Mouse (Mus musculus): ENCODE data around the gene Rftn1.

The Rftn1 gene

GRCm38 (mm10) chr17:50201828-50202445 lies 11.5 kb upstream of the Rftn1 start:
- no peak for DNase-seq

DNA sequence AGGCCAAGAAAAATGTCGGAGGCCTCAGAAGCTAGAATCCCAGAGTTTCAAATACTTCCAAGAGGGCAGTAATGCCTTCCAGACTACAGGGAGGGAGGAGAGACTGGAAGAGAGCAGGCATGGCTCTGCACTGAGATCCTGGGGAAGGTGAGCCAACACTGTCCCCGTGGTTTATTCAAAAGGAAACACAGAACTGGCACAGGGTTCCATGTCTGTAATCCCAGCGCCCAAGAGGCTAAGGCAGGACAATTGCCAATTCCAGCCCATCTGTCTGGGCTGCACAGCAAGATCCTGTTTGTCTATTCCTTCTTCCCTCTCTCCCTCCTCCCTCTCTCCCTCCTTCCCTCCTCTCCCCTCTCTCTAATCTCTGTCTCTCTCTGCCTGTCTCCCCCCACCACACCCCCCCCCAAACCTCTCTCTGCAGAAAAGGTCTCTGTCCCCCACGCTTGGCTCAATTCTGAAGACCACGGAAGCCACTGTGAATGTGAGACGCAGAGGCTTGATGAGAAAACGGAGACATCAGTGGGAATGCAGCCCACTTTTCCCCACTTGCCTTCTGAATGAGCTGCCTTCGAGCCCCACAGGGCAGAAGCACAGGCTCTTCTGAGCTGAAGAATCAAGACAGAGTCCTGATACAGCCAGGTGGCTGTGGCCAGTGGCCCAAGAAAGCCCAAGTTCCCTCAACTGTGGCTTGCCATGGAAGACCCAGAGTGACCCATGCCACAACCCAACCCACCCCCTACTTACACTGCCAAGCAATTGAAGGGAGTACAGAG lies 8.8 kb upstream of the Rftn1 start:
- no peak for DNase-seq

- no peak for DNase-seq
Measured at GRCm38 (mm10) chr17:50197572-50197971, 7.1 kb upstream of the Rftn1 start.

DNA sequence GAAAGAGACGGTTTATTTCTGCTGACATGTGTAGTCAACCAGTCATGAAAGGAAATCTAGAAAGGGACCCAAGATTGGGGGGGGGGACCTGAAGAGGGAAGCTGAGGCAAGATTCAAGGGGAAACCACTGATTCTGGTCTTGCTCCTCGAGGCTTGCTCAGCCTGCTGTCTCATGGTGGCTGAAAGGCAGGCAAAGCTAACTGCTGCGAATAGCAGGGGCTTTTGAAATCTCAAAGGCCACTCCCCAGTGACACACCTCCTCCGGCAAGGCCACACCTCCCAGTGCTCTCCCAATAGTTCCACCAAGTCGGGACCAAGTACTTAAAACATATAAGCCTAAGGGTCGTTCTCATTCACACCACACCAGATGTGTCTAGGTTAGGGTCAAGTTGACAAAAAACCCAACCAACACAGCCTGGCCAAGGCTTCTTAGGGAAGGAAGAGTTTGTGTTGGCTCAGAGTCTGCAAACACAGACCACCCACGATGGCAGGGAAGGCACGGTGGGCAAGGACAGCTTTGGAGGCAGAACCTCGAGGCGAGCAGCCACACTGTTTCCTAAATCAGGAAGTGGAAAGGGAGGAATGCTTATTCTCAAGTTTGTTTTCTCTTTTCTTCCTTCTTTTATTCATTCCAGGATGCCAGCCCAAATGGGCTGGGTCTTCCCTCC lies 5.7 kb upstream of the Rftn1 start:
- no peak for DNase-seq

DNA sequence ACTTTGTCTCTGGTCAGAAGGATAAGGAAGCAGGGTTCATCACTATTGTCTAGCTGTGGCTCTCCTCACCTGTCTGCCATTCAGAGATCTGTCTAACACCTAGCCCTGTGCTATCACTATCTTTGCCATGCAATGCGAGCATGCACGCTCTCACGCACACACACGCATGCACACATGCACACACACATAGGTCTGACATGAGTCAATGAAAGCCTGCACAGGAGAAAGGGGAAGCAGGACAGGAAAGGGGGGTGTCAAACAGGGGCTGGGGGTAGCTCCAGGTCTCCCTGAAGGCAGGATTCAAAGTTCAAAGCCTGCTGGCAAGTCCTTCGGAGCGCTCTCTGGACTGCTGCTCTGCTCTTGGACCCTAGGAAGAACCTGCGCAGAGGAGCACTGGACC lies 4.9 kb upstream of the Rftn1 start:
- no peak for DNase-seq

GRCm38 (mm10) chr17:50194541-50194940 lies 4.1 kb upstream of the Rftn1 start:
- no peak for DNase-seq

- DNase-seq = no peak
Measured at GRCm38 (mm10) chr17:50193653-50194052, 3.2 kb upstream of the Rftn1 start.

DNA sequence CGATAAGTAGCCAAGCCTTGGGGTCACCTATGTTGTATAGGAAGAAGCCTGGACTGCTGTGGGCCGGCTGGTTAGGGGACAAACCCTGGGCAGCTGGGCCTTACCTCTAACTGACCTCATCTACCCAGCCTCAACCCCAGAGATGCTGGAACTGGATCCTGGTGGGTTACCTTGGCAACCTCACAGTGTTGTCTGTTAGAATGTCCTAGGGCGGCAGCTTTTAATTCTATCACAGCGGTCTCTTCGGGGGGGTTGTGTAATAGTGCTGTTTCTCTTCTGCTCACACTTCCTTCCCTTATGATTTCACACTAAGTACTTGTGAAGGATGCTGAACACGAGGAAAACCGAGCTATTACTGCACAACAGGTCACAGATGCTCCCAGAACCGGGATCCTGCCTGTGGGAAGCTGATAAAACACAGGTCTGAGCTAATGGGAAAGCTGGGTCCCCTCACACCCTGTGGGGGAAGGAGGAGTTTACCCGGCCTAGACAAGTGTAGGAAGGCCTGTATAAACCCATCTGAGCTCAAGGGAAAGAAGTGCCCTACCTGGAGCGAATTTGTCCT lies 2.0 kb upstream of the Rftn1 start:
- no peak for DNase-seq

DNA sequence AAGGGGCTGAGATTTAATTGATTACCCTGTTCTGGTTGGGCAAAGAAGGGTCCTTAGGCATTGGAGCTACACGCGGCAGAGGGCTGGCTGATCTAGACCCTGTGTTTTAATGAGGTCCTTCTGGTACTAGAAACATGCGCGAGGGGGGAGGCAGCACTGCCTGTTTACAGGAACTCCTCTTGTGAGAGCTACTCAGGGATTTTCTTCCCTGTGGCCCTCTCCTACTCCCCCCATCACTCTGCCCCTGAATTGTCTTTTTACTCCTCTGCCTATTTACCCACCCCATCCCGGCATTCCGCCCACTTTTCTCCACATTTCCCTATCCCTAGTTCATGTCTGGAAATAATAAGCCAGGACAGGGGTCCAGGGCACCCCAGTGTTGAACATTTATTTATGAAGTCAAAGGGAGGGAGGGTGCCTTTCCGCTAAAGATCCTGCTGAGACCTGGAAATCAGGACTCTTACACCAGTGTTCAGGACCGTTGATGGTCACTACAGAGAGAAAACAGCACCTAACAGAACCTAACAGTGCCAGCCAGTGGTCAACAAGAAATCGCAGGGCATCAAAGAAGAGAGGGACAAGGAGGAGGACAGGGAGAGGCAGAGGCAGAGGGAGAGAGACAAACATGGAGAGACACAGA lies 964 bp upstream of the Rftn1 start:
- DNase-seq = no peak

- DNase-seq = peak; percentile 94
Measured at GRCm38 (mm10) chr17:50189381-50190012, 977 bp downstream of the Rftn1 start.

- DNase-seq = no peak
Measured at GRCm38 (mm10) chr17:50188662-50189345, 1.7 kb downstream of the Rftn1 start.

DNA sequence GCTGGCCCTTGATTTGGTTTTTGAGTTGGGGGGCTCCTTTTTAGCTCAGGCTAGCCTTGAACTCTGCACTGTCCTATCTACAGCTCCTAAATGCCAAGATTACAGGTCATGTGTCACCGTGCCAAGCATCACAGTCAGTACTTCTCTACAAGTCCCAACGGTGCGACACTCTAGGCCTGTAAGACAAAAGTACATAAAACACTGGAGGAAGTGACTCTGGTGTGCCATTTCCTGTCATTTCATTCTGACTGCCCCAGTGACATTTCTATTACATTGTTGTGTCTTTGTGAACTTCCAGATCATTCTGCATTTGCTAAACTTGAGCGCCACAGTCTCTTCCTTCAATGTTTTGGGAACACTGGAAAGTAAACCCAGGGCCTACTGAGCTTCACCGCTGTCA lies 4.9 kb downstream of the Rftn1 start:
- peak; percentile 45 for DNase-seq

GRCm38 (mm10) chr17:50185083-50185482 lies 5.4 kb downstream of the Rftn1 start:
- no peak for DNase-seq

DNA sequence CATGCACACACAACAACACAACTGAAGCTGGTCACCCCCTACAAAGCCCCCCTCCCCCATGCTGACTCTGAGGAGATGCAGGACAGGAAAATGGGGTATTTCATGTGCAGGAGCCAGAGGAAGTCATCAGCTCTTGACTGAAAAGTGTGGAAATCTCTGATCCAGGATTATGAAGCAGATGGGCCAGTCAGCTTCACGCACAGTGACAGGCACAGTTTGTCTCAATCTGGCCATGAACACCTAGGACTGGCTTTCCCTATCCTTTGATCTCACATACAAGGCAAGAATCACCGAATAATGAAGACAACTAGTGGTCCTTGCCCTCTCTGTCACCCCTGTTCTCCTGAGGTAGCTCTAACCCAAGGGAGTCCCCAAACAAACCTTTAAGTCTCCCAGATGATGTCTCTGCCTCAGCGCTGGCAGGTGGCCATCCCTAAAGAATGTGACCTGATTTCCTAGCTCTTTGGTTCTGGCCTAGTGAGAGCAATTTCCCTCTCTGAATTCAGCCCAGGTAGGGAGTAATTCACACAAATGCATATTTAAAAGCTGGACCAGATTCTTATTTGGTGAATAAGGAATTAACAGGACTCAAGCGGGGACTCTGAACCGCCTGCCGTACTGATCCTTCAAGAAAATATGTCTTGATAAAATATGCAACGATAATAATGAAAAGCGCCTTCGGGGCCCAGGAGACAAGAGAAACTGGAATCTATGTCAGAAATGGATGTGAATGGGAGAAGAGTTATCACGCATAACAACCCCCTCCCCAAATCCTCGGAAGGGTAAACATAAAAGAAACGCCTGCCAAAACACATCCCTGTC lies 6.0 kb downstream of the Rftn1 start:
- DNase-seq = no peak

- DNase-seq = no peak
Measured at GRCm38 (mm10) chr17:50183300-50183699, 7.2 kb downstream of the Rftn1 start.

- DNase-seq = no peak
Measured at GRCm38 (mm10) chr17:50182542-50182951, 7.9 kb downstream of the Rftn1 start.

DNA sequence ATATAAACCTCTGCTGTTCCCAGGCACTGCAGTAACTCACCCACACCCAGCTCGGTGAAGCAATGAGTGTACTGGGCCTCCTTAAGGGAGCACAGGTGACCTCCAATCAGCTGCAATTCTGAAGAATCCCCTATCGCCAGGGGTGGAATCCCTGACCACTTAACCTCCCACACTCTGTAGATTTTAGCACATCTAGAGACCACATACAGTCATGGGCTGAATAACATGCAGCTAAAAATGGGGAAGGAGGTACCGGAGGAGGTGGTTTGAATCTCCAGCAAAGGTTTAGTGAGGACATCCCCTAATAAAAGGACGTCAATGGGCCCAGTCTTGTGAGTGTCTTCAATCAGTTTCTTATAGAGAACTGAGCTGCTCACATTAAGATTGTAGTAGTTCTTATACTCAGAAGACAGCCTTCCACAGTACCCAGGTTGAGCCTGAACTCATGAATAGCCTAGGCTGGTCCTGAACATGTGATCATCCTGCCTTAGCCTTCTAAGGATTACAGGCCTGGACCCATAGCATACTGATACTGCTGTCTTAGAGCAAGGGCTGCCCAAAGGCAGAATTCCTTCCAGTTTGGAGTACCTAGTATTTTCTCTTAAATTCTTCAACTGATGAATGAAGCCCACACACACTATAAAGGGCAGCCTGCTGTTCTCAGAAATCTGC lies 9.4 kb downstream of the Rftn1 start:
- DNase-seq = no peak

DNA sequence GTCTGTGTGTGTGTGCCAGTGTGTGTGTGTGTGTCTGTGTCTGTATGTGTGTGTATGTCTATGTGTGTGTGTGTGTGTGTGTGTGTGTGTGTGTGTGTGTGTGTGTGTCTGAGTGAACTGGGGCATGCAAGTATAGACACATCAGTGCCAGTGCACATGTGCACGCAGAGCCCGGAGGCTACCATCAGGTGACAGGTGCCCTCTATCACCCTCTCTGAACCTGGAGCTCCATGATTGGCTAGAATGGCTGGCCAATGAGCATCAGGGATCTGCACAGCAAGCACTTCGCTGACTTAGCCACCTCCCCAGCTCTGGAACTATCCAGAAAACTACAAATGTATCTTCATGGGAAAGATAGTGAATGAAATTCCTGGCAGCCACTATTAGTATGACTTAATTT lies 16.7 kb downstream of the Rftn1 start:
- DNase-seq = no peak

DNA sequence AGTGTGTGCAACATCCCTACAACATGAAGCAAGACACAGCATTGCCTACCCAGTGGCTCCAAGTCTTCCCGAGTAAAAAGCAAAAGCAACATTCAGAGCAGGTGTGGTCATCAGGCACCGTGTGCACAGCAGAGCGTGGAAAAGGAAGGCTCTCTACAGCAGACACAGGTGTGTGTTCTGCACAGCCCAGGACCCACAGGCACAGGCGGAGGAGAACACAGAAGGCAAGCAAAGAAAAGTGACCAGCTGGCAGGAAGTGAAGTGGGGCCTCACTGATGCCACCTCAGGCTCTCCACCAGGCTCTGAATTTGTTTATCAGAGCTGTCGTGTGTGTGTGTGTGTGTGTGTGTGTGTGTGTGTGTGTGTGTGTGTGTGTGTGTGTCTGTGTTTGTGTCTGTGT lies 17.1 kb downstream of the Rftn1 start:
- peak; percentile 63 for DNase-seq

GRCm38 (mm10) chr17:50172795-50173194 lies 17.7 kb downstream of the Rftn1 start:
- peak; percentile 55 for DNase-seq
